Mouse (Mus musculus) lung, postnatal 25 days (tissue): Measurements from ENCODE around the gene Zan.
A peak's percentile ranks its signal among the peaks of the same experiment; 100 is the strongest.

Experiments used
- DNase-seq: peaks from one replicate; pipeline ENCODE4 v3.0.0; 2022; ENCODE audit warnings: low spot score

Zan gene

DNA sequence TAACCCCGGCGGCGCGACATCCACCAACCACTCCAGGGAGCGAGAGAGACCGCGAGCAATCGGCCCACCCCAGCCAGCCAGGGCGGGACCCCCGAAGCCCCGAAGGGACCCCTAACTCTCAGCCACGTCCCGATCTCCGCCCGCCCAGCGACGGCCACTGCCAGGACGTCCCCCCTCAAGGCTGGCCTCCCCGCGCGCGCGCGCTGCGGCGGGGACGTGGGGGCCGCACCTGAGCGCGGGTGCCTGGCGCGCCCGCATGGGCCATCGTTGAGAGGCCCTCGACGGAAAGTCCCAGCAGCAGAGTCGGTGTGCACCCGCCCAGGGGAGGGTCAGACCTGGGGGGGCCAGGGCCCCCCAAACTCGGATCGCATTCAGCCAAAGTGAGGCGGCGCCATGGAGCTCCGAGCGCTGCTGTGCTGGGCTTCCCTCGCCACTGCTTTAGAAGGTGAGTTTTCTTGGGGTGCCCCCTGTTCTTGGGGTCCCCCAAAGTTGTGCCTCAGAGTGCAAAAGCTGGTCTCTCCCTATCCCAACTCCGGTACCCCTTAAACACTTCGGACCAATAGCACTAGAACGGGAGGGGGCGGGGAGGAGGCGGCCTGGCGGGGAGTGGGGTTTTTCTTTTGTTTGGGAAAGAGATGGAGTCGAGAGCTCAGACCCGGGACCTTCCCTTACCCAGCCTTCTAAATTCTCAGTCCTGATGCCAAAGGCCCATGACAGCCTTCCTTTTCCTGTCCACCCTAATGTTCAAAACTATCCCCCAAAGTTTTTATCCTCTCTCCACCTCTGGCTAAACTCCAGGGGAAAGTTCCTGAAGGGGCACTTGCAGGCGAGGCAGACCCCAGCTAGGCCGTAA lies 126.4 kb downstream of the Zan start:
- DNase-seq, result no peak

DNA sequence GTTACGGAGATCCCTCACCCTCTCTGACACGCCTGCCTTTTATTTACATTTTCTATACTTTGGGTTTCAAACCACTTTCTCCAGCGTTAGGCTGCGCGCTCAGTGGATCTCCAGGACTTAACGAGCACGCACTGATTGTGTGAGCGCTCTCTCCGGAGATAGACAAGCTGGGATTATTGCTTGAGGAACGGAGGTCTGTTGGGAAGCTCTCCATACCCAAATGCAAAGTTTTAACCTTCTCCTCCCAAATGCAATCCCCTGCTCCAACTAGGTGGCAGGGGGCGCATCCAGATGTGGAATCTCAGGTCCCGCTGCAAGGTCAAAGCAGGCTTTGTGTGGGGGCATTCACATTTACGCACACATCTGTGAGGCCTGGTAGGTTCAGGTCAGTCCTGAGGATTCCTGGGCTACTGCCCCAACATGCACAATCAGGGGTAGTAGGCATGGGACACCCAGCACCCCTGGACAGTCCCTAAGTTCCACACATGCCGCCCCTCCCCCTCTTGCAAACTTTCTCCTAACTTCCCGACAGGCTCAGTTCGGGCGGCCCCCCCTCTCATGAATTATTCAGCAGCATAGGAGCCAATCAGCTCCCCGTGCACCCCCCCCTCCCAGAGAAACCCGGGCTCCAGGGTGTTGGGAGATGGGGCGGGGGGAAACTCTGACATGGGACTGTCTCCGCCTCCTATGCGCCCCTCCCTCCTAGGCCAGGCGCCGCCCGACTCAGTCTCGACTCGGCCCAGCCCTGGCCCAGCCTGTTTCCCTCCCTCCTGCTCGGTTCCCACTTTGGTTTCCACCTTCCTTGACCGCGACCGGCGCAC lies 127.3 kb downstream of the Zan start, which contains the start of gene Ephb4:
Gene Ephb4, plus strand, starts transcription at position 726 of the 821 bp plus-strand sequence.
- DNase-seq, result peak; percentile 96

DNA sequence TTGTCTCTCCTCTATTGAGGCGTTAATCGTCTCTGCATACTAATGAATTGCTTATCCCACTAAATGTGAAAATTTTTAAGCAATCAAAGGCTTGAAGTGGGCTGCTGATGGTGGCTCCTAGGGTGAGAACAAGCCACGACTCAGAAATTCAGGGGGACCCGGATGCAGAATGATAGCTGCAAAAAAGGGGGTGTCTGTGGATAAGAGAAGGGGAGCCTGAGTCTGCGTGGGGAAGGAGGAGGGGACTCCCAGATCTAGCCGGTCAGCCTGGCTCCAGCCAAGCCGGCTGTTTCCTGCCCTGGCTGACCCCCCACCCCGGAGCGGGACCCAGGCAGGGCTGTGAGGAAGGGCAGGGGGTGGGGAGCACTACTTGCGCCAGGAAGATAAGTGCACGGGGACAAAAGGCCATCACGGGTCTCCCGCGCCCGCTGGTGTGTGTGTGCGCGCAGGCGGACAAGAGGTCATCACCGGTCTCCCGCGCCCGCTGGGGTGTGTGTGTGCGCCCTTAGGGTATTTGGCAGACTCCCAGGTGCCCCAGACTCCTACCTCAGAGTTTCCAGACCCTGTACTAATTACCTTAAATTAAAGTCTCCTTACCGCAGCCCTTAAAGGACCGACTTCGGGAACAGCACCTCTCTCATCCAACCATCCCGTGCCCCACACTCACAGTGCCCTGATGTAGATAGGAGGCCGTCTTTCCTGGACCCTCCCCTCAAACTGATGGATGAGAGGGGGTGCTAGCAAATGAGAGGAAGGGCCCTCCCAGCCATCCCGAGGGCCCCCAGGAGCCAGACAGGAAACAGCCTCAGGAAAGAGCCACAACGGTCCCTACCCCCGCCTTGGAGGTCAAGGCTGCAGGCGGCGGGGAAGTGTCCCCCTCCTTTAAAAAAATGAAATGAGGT lies 128.1 kb downstream of the Zan start:
- peak; percentile 87 for DNase-seq

DNA sequence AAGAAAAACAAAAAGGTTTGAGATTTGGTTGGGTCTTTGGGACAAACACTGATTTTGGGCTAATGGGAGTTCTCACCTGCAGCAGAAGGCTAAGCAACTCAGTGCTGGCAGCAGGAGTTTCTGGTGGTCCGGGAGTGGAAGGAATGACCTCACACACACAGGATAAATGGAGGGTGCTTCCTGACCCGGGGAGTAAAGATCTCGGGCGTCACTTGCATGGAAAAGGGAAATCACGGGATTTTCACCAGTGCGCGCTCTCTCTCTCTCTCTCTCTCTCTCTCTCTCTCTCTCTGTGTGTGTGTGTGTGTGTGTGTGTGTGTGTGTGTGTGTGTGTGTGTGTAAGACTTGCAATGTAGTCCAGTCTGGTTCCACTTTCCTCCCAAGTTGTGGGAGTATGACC lies 129.0 kb downstream of the Zan start:
- DNase-seq, result no peak

DNA sequence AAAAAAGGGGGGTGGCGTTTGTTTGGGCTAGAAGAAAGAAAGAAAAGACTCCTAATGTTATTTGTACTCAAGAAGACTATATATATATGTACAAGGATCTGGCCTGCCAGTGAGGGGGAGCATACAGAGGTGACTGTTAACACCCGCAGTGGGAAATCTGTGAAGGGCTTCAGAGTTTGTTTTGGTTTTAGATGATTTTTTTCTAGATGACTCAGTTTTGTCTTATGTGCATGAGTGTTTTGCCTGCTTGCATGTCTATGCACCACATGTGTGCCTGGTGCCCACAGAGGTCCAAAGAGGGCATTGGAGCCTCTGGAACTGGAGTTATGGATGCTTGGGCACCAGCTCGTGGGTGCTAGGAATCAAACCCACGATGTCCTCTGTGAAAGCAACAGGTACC lies 129.9 kb downstream of the Zan start:
- DNase-seq, result no peak

DNA sequence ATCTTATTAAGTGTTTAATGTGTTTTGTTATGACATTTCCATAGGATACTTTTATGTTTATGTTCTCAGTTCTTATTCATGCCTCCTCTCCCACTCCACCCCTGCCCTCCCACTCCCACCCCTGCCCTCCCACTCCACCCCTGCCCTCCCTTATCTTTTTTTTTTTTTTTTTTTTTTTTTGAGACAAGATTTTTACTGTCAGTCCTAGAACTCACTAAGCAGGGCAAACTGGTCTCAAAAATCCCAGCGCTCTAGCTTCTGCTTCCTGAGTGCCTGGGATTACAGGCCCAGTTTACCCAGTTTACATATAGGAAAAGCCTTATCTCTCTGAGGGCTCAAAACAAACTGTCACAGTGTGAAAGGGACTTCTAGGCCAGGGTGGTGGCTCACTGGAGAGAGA lies 130.5 kb downstream of the Zan start:
- DNase-seq, result no peak

DNA sequence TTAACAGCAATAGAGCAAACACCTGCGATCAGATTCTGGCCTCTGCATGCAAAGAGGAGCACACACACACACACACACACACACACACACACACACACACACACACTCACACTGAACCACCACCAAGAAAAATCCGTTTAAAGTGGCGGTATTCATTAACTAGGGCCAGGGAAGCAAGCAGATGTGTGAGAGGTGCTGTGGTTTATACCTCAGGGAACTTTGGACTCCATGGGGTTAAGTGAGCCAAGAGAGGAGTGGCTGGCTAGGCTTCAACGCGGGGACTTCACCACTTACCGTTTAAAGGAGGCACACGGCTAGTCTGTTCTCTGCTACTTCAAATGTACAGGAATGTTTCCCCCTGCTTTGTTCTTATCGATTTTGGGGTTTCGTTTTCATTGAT lies 131.0 kb downstream of the Zan start:
- DNase-seq, result no peak

DNA sequence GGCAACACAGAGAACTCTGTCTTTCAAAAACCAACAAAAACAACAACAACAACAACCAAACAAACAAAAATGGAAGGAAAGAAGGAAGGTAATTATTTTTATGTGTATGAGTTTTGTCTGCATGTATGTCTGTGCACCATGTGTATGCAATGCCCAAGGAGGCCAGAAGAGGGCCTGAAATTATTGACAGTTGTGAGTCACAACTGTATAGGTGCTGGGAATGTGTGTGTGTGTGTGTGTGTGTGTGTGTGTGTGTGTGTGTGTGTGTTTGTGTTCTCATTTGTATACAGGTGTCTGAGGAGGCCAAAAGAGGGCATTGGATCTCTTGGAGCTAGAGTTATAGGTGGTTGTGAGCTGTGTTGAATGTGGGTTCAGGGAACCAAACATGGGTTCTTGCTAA lies 133.0 kb downstream of the Zan start:
- DNase-seq, result no peak

DNA sequence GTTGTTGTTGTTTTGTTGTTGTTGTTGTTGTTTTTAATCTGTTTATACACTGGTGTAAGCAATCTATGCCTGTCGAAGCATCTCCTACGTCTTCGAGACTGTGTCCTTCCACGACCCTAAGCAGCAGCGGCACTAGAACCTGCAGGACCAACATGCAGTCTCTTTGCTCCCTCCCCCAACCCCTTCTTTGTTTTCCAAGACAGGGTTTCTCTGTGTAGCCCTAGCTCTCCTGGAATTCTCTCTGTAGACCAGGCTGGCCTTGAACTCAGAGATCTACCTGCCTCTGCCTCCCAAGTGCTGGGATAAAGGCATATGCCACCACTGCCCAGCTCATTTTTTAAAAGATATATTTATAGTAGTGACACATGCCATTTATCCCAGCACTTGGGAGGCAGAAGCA lies 133.5 kb downstream of the Zan start:
- DNase-seq, result no peak

DNA sequence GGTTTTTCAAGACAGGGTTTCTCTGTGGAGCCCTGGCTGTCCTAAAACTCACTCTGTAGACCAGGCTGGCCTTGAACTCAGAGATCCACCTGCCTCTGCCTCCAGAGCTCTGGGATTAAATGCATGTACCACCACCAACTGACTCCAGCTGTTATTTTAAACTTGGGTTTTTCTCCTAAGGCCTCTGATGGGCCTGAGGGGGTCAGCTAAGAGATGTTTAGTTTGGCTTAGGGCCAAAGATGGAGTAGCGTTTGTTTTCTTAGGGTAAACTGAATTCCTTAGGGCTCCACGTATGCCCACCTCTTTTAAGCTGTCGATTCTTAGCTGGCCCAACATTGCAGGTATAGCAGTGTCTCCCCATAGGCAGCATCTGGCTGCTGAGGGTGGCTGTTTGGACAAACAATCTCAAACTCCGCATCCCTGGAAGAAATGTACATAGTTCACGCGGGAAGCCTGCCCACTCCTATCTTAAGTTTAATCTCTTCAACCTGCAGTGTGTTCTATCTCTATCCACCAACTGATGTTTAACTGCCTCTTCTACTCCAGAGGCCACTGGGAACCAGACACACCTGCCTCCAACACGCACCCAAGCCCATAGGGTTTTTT lies 134.4 kb downstream of the Zan start:
- DNase-seq, result no peak

DNA sequence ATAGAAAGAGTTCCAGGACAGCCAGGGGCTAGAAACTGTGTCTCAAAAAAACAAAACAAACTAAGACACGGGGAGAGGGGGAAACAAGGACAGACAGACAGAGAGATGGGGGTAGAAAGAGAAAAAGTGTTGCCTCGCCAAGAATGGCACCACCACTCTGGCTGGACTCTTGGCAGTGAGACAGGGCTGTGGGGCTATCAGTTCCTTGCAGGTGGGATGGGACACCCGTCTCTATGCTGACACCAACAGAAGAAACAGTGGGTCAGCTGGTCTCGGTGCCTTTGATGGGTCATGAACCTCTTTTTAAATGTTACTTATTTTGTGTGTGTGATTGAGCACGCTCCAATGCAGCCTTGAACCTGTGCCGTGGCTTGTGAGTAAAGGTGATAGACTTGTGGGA lies 136.6 kb downstream of the Zan start:
- DNase-seq, result no peak

DNA sequence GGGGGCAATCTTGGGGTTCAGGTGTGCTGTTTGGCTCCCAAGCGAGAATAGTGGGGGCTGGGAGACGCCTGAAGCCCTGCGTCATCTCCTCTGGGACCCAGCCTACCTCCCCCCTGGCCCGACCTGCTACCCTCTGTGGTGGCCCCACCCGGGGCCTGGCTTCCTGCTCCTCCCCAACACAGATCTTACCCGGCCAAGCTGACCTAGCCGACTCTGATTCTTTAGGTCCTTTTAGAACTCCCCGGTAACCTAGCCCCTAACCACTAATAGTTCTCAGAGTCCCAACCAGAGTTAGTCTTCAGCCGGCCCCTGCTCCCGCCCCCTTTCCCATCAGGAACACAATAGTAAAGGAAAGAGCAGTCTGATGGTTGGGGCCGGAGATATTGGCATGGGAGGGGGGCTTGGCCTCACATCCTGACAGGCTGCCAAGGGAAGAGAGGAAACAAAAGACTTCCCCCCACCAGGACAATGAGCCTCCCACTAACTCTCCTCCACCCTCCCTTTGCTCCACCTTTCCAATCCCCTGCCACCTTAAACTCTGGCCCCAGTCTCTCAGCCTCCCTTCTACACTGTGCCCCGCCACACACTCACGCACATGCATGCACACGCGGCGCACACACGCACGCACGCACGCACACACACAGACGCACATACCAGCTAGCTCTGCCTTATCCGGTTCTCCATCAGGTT lies 137.4 kb downstream of the Zan start:
- peak; percentile 65 for DNase-seq

DNA sequence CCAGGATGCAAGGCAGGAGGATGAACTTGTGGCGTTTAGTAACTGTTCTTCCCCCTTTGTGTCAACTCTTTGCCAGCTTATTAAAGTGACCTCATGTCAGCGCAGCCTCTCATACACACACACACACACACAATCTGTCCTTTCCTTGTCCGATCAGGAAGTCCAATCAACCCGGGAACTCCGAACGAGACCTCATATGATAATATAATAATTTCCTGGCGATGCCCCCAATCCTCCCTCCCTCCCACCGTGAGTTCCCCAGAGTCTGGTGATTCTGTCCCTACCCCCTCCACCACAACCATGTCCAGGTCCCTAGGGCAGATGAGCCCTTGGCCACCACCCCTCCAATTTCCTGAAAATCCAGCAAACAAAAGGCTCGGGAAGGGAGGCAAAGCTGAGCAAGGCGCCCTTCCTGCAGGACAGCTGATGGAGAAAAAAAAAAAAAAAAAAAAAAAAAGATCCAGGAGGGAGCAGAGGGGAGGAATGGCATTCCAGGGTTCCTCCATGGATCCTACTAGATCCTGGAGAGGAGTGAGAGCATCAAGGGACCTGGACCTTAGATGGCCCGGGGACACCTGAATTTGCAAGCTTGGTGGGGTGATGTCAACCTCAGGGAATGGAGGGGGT lies 138.1 kb downstream of the Zan start:
- peak; percentile 72 for DNase-seq

DNA sequence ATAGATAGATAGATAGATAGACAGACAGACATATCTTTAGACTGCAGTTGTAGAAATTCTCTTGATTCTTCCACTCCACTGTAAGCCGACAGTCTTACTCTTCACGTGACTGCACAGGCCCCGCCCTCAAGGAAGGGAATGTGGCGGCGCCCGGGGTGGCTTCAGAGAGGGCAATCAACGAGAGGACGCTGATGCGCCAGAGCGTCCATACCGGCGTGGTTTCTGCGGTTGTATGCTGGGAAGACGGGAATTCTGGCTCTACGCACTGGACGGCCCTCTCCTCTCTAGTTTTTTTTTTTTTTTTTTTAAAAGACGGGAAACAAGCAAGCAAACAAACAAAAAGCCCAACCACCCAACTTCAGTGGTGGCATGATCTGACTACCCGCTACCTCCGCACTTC lies 138.6 kb downstream of the Zan start:
- DNase-seq, result peak; percentile 93

DNA sequence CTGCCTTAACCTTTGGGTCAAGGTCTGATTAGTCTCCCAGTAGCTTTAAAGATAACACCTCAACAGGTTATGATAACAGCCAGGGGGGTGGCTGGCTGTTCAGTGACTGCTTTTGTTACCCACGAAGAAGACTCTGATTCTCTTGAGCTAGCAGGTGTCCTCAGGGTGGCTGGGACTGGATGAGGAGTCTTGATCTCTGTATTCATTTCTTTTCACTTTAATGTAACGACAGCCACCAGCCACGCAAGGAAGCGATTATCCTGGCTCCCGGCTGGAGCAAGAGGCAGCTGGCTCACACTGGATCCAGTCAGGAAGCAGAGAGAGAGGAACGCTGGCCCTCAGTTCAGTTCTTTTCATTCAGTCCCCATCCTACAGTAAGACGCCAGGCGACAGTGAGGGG lies 139.7 kb downstream of the Zan start:
- DNase-seq, result no peak

DNA sequence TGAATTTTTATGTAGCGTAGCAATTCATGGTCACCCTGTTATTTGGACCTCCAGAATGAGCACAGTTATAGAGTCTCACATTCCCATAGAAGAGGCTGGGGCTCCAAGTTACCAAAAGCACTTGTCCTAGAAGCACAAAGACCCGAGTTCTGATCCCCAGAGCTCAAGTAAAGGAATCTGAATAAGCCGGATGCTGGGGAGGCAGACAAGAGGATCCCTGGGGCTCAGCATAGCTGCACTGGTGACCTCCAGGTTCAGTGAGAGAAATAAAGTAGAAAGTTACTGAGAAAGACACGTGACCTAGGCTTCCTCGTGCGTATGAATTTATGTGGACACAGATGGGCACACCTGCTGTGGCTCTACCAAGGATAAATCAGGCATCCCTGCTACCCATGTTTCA lies 141.8 kb downstream of the Zan start:
- no peak for DNase-seq

DNA sequence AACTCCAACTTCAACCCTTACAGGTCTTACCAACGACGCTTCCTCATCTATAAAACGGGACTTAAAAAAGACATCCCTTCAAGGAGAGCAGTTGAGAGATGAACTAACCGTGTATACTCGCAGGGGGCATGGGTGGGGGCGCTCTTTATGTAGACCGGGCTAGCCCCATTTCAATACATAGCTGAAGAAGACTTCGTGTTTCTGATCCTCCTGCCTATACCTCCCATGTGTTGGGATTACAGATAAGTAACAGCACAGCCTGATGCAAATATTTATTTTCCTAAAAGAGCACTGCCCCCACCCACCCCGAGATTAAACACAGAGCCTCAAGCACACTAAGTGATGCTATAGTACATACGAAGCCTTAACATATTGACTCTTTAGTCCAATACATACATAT lies 142.5 kb downstream of the Zan start:
- DNase-seq, result no peak

DNA sequence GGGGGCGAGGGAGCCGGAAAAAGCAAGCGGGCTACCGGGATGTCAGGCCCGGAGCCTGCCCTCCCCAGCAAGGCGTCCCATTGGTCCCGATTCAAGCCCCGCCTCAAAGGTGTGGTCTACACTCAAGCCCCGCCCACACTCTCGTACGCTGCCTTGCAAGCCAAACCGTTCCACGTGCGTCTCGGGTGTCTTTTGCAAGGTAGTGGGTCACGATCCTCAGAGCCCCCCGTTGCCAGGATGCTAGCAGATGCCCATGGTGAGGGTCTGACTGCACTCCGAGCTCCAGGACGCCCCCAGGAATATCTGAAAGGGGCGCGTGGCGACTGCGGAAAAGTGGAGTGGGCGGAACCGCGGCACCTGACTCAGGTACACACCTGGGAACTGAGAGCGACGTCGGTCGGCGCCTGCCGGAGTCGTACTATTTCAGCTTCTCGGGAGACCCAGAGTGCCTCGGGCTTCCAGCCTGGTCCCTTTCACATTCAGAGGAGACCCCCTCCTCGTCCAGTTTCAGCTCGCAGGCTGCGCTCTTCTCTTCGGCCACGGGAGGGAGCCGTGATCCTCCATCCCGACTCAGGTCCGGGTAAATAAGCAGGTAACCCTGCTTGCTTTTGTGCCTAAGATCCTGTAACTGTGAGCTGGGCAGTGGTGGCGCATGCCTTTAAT lies 143.2 kb downstream of the Zan start, which contains the start of gene Slc12a9:
Gene Slc12a9, minus strand, starts transcription at position 86 of the 663 bp plus-strand sequence.
- peak; percentile 95 for DNase-seq

DNA sequence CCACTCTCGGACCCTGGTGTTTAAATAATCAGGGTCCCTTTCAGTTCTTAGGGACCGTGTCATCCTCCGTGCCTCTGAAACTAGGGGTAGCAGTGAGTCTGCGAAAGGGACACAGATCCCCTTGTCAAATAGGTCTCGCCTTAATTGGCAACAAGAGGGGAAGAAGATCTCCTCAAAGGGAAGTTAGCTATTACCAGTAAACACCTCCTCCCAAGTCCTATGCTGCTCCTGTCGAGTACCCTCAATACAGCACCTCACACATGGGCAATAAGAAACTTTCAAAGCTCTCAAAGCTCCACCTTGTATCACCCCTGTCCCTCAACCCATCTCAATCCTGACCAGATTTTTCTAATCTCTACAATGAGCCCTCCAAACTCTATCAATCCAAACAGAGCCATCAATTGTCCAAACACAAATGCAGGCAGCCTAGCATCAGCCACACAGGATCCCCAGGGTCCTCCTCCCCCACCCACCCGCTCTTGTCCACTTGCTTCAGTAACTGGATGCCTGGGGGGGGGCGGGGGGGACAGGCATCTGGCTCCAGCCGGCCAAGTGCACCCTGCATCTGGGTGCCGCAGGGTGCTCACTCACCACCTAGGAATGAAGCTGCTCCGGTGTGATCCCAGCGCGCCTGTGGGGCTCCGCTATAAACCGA lies 143.9 kb downstream of the Zan start:
- DNase-seq, result no peak

DNA sequence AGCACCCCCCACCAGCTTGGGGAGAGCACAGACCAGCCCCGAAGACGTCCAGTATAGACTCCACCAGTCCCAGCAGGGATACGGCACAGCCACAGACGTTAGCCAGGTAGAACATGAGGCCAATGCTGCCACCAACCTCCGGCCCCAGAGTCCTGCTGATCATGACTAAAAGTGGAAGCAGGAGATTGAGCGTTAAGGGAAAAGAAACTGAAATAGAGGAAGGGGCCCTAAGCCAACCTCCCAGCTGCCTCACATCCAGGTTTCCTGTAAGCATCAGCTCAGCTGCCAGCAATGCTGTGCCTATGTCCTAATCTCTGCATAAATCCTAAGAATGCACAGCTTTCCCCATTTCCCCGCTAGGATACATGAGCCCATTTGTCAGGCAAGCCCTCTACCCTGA lies 146.0 kb downstream of the Zan start:
- DNase-seq, result no peak
